Comparison of ENCODE assay signal across 26 mouse cellular contexts in the genomic region with DNA sequence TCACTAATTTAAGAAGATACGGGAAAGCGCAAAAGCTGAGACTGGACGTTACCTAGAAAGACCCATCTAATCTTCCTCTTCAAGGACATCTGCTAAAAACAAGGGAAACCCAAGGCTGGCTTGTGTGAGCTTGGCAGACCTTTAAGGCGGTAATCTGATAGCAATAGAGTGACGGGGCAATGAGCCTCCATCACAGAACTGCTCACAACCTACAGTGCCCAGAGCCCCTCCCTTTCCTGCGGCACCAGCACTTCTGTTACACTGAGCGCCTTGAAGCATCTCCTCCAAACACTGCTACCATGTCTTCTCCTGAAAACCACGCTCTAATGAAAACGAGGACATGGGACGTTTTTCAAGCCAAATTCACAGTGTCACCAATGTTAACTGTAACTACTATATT.
DNase-seq lines count a peak whose midpoint lies in the region; ATAC-seq and TF ChIP-seq lines count a peak whose summit lies in the region.
"Had no signal": no experiment of that assay in that cellular context is flagged by ENCODE, and none has a peak within 500 bp of the region (broad histone marks: within the 10 kb centered on the region; RNA-seq: fewer than 3 reads in every experiment).

No protein-coding gene starts in this region.

- no peak overlapping the region for H3K4me3 ChIP-seq in kidney, embryonic 14.5 days (ENCODE audit: low read length)
- no peak overlapping the region for H3K4me3 ChIP-seq in midbrain, embryonic 13.5 days (replicated peaks)
- H3K4me3 ChIP-seq in midbrain, postnatal 0 days (ENCODE audit: low read depth, low read length), result no peak overlapping the region
- H3K4me3 ChIP-seq: embryonic facial prominence, embryonic 13.5 days; heart, embryonic 12.5 days; hindbrain, embryonic 13.5 days; left cerebral cortex, adult 2 months; liver, embryonic 13.5 days had no signal

- H3K36me3 ChIP-seq in kidney, embryonic 14.5 days (ENCODE audit: control insufficient read depth, insufficient read depth, low read length), result no peaks in the 10 kb centered on the region; the same call in 1 of the 2 replicates
- H3K36me3 ChIP-seq in midbrain, embryonic 13.5 days, result no peaks in the 10 kb centered on the region
- H3K36me3 ChIP-seq in midbrain, postnatal 0 days (ENCODE audit: insufficient read depth, low read length), result no peaks in the 10 kb centered on the region
- H3K36me3 ChIP-seq: embryonic facial prominence, embryonic 13.5 days; heart, embryonic 12.5 days; hindbrain, embryonic 13.5 days; liver, embryonic 13.5 days had no signal

- no peak for TF ChIP-seq CTCF in midbrain, postnatal 0 days (IDR thresholded peaks at IDR 0.05)

- WGBS in kidney, embryonic 14.5 days, result 32% methylated on average over 10 of the region's 10 CpGs
- WGBS in midbrain, embryonic 13.5 days, result 69% methylated on average over 10 of the region's 10 CpGs
- 77% methylated on average over 10 of the region's 10 CpGs for WGBS in midbrain, postnatal 0 days

- H3K4me1 ChIP-seq in kidney, embryonic 14.5 days (ENCODE audit: control insufficient read depth, insufficient read depth, low read length), result peaks cover 14% of the 10 kb centered on the region
- H3K4me1 ChIP-seq in midbrain, embryonic 13.5 days (replicated peaks), result peaks cover 52% of the 10 kb centered on the region
- H3K4me1 ChIP-seq in midbrain, postnatal 0 days (ENCODE audit: insufficient read depth, low read length), result no peaks in the 10 kb centered on the region
- H3K4me1 ChIP-seq: liver, embryonic 13.5 days had no signal

- peak; percentile 33 for DNase-seq in embryo, embryonic 10.5 days (ENCODE audit: low spot score)
- DNase-seq in embryo, embryonic 9.5 days (ENCODE audit: extremely low spot score), result no peak
- no peak for DNase-seq in kidney, adult 8-10 months
- DNase-seq in midbrain, postnatal 0 days (ENCODE audit: low spot score), result no peak
- DNase-seq in adipocyte (ENCODE audit: low spot score), result no peak
- DNase-seq in cerebellum, adult 9-10 months, result no peak
- DNase-seq: cerebellum, adult 11-12 months; cerebellum, postnatal 25 days; gastrocnemius, postnatal 10 days; heart, postnatal 14 days; kidney, postnatal 25 days; layer of hippocampus, adult 9-11 months; left cerebral cortex, postnatal 4 days; liver, embryonic 13.5 days; lung, embryonic 14.5 days; lung, postnatal 36 days; right cerebral cortex, postnatal 4 days; thymus, postnatal 14 days had no signal

- H3K27ac ChIP-seq in kidney, embryonic 14.5 days (ENCODE audit: low read depth, low read length), result no peak overlapping the region
- H3K27ac ChIP-seq in midbrain, embryonic 13.5 days, result no peak overlapping the region
- no peak overlapping the region for H3K27ac ChIP-seq in midbrain, postnatal 0 days (ENCODE audit: low read depth, low read length)
- H3K27ac ChIP-seq: embryonic facial prominence, embryonic 13.5 days; hindbrain, embryonic 13.5 days; left cerebral cortex, adult 2 months; liver, embryonic 13.5 days had no signal

- H3K27me3 ChIP-seq in kidney, embryonic 14.5 days (ENCODE audit: control insufficient read depth, insufficient read depth, low read length), result no peaks in the 10 kb centered on the region
- H3K27me3 ChIP-seq in midbrain, embryonic 13.5 days, result no peaks in the 10 kb centered on the region
- no peaks in the 10 kb centered on the region for H3K27me3 ChIP-seq in midbrain, postnatal 0 days (ENCODE audit: insufficient read depth, low read length)
- H3K27me3 ChIP-seq: embryonic facial prominence, embryonic 13.5 days; heart, embryonic 12.5 days; hindbrain, embryonic 13.5 days; liver, embryonic 13.5 days; Patski had no signal

- no peaks in the 10 kb centered on the region for H3K9me3 ChIP-seq in kidney, embryonic 14.5 days (ENCODE audit: control insufficient read depth, low read length)
- no peaks in the 10 kb centered on the region for H3K9me3 ChIP-seq in midbrain, embryonic 13.5 days
- H3K9me3 ChIP-seq in midbrain, postnatal 0 days (ENCODE audit: low read length), result no peaks in the 10 kb centered on the region
- H3K9me3 ChIP-seq: embryonic facial prominence, embryonic 13.5 days; heart, embryonic 12.5 days; hindbrain, embryonic 13.5 days; liver, embryonic 13.5 days had no signal

- H3K9ac ChIP-seq in kidney, embryonic 14.5 days (ENCODE audit: low read depth, low read length), result no peak overlapping the region
- no peak overlapping the region for H3K9ac ChIP-seq in midbrain, embryonic 13.5 days (replicated peaks)
- no peak overlapping the region for H3K9ac ChIP-seq in midbrain, postnatal 0 days (replicated peaks; ENCODE audit: low read length, poor library complexity, severe bottlenecking)
- H3K9ac ChIP-seq: embryonic facial prominence, embryonic 13.5 days; heart, embryonic 12.5 days; hindbrain, embryonic 13.5 days; liver, embryonic 13.5 days; lung, embryonic 14.5 days had no signal

- ATAC-seq in kidney, embryonic 14.5 days (ENCODE audit: low FRiP score, low TSS enrichment), result peak; percentile 86; the same call in 1 of the 2 replicates
- ATAC-seq in midbrain, embryonic 13.5 days, result peak; percentile 59; the same call in 1 of the 2 replicates
- ATAC-seq in midbrain, postnatal 0 days (ENCODE audit: low FRiP score), result no peak
- ATAC-seq: intestine, embryonic 16.5 days; Patski had no signal

- no peak overlapping the region for H3K4me2 ChIP-seq in kidney, embryonic 14.5 days (replicated peaks; ENCODE audit: low read depth, low read length)
- H3K4me2 ChIP-seq in midbrain, embryonic 13.5 days (replicated peaks), result no peak overlapping the region
- no peak overlapping the region for H3K4me2 ChIP-seq in midbrain, postnatal 0 days (ENCODE audit: low read depth, low read length, poor library complexity, severe bottlenecking)
- H3K4me2 ChIP-seq: embryonic facial prominence, embryonic 13.5 days; heart, embryonic 12.5 days; hindbrain, embryonic 13.5 days; liver, embryonic 13.5 days; lung, embryonic 14.5 days had no signal
